Mouse (Mus musculus): Measurements from ENCODE around the gene Fitm1. TPM values are rescaled to one million over a fixed set of nuclear protein-coding genes. Genes with fewer than 3 reads are reported as not detected.

The Fitm1 gene
- total and polyA plus RNA-seq, 2 experiments = 7.5 to 45.7 TPM

DNA sequence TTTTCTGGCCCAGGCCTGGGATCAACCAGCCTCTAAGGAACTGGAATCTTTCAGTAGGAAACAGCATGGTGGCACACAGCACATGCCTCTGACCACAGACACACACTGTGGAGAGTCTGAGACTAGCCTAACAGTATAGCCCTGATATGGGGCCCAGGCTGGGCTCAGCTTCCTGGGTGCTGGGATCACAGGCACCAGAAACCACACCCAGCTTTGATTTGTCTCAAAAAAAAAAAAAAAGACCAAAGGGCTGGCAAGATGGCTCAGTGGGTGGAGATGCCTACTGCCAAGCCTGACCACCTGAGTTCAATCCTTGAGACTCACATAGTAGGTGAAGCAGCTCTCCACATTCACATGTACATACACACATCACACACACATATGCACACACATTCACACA is 20.8 kb upstream of the Fitm1 start:
- TF ChIP-seq CTCF (IDR thresholded peaks at IDR 0.05; ENCODE audit: low read depth, low read length) = no peak
- TF ChIP-seq POLR2A (IDR thresholded peaks at IDR 0.05; ENCODE audit: extremely low read depth, insufficient read depth, low read length) = no peak
- DNase-seq (ENCODE audit: extremely low read depth, low read depth, low spot score) = no peak
- H3K79me2 ChIP-seq (ENCODE audit: control insufficient read depth, insufficient read depth, low read length) = no peaks in the 10 kb centered on the region
- H3K27ac ChIP-seq (replicated peaks; ENCODE audit: insufficient read depth, low read depth, low read length) = no peak overlapping the region
- H3K4me1 ChIP-seq (ENCODE audit: control insufficient read depth, insufficient read depth, low read length) = peaks cover 7% of the 10 kb centered on the region
- no peaks in the 10 kb centered on the region for H3K27me3 ChIP-seq (ENCODE audit: control insufficient read depth, insufficient read depth, low read length)
- no peak overlapping the region for H3K4me3 ChIP-seq (ENCODE audit: insufficient read depth, low read depth, low read length)
- H3K9ac ChIP-seq (ENCODE audit: low read depth, low read length) = no peak overlapping the region
- H3K36me3 ChIP-seq (ENCODE audit: control insufficient read depth, insufficient read depth, low read length) = no peaks in the 10 kb centered on the region

DNA sequence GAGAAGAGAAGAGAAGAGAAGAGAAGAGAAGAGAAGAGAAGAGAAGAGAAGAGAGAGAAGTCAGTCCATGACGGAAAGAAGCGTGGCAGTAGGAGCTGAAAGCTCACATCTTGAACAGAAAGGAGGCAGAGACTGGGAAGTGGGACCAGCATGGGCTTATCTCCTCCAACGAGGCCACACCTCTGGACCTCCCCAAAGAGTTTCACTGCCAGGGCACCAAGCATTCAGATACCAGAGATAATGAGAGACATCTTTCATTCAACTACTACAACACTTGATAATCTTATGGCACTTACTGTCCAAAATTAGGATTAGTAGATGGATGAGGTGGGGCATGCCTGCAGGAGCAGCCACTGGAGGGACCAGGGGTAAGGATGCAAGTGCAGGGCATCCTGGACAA is 19.6 kb upstream of the Fitm1 start:
- 84% methylated on average over 3 of the region's 3 CpGs for WGBS
- Histone ChIP-seq H3K36me3 (ENCODE audit: control insufficient read depth, insufficient read depth, low read length) (no peaks in the 10 kb centered on the region), H3K27me3 (ENCODE audit: control insufficient read depth, insufficient read depth, low read length) (no peaks in the 10 kb centered on the region), H3K79me2 (ENCODE audit: control insufficient read depth, insufficient read depth, low read length) (no peaks in the 10 kb centered on the region), H3K4me3 (ENCODE audit: insufficient read depth, low read depth, low read length) (no peak overlapping the region), H3K27ac (replicated peaks; ENCODE audit: insufficient read depth, low read depth, low read length) (no peak overlapping the region), H3K4me1 (ENCODE audit: control insufficient read depth, insufficient read depth, low read length) (peaks cover 7% of the 10 kb centered on the region), H3K9ac (ENCODE audit: low read depth, low read length) (no peak overlapping the region)
- TF ChIP-seq CTCF (IDR thresholded peaks at IDR 0.05; ENCODE audit: low read depth, low read length) (no peak), POLR2A (IDR thresholded peaks at IDR 0.05; ENCODE audit: extremely low read depth, insufficient read depth, low read length) (no peak)
- no peak for DNase-seq (ENCODE audit: extremely low read depth, low read depth, low spot score)

- TF ChIP-seq POLR2A (IDR thresholded peaks at IDR 0.05; ENCODE audit: extremely low read depth, insufficient read depth, low read length) = no peak
- peak; percentile 94 for TF ChIP-seq CTCF (IDR thresholded peaks at IDR 0.05; ENCODE audit: low read depth, low read length)
- H3K36me3 ChIP-seq (ENCODE audit: control insufficient read depth, insufficient read depth, low read length) = no peaks in the 10 kb centered on the region
- no peaks in the 10 kb centered on the region for H3K27me3 ChIP-seq (ENCODE audit: control insufficient read depth, insufficient read depth, low read length)
- DNase-seq (ENCODE audit: extremely low read depth, low read depth, low spot score) = peak; percentile 92
- H3K4me3 ChIP-seq (ENCODE audit: insufficient read depth, low read depth, low read length) = no peak overlapping the region
- 4% methylated on average over 5 of the region's 5 CpGs for WGBS
- peaks cover 10% of the 10 kb centered on the region for H3K4me1 ChIP-seq (ENCODE audit: control insufficient read depth, insufficient read depth, low read length)
- peak overlapping the region; percentile 69 for H3K9ac ChIP-seq (ENCODE audit: low read depth, low read length)
- peak overlapping the region; percentile 87 for H3K27ac ChIP-seq (replicated peaks; ENCODE audit: insufficient read depth, low read depth, low read length)
- H3K79me2 ChIP-seq (ENCODE audit: control insufficient read depth, insufficient read depth, low read length) = peaks cover 10% of the 10 kb centered on the region
Measured at GRCm38 (mm10) chr14:55557003-55557402, 18.4 kb upstream of the Fitm1 start.

GRCm38 (mm10) chr14:55557587-55557986 is 17.8 kb upstream of the Fitm1 start:
- Histone ChIP-seq H3K4me1 (ENCODE audit: control insufficient read depth, insufficient read depth, low read length) (peaks cover 10% of the 10 kb centered on the region), H3K79me2 (ENCODE audit: control insufficient read depth, insufficient read depth, low read length) (peaks cover 14% of the 10 kb centered on the region), H3K27me3 (ENCODE audit: control insufficient read depth, insufficient read depth, low read length) (no peaks in the 10 kb centered on the region), H3K4me3 (ENCODE audit: insufficient read depth, low read depth, low read length) (no peak overlapping the region), H3K9ac (ENCODE audit: low read depth, low read length) (peak overlapping the region; percentile 16; the same call in 1 of the 2 replicates), H3K36me3 (ENCODE audit: control insufficient read depth, insufficient read depth, low read length) (no peaks in the 10 kb centered on the region), H3K27ac (replicated peaks; ENCODE audit: insufficient read depth, low read depth, low read length) (peak overlapping the region; percentile 87)
- no peak for TF ChIP-seq CTCF (IDR thresholded peaks at IDR 0.05; ENCODE audit: low read depth, low read length)
- no peak for TF ChIP-seq POLR2A (IDR thresholded peaks at IDR 0.05; ENCODE audit: extremely low read depth, insufficient read depth, low read length)
- WGBS = 71% methylated on average over 3 of the region's 3 CpGs
- DNase-seq (ENCODE audit: extremely low read depth, low read depth, low spot score) = no peak

- Histone ChIP-seq H3K27ac (replicated peaks; ENCODE audit: insufficient read depth, low read depth, low read length) (no peak overlapping the region), H3K4me3 (ENCODE audit: insufficient read depth, low read depth, low read length) (peak overlapping the region; percentile 81; the same call in 1 of the 2 replicates), H3K4me1 (ENCODE audit: control insufficient read depth, insufficient read depth, low read length) (peaks cover 13% of the 10 kb centered on the region), H3K9ac (ENCODE audit: low read depth, low read length) (no peak overlapping the region), H3K36me3 (ENCODE audit: control insufficient read depth, insufficient read depth, low read length) (peaks cover 9% of the 10 kb centered on the region), H3K79me2 (ENCODE audit: control insufficient read depth, insufficient read depth, low read length) (peaks cover 16% of the 10 kb centered on the region), H3K27me3 (ENCODE audit: control insufficient read depth, insufficient read depth, low read length) (no peaks in the 10 kb centered on the region)
- 49% methylated on average over 6 of the region's 6 CpGs for WGBS
- no peak for DNase-seq (ENCODE audit: extremely low read depth, low read depth, low spot score)
- TF ChIP-seq POLR2A (IDR thresholded peaks at IDR 0.05; ENCODE audit: extremely low read depth, insufficient read depth, low read length) = no peak
- no peak for TF ChIP-seq CTCF (IDR thresholded peaks at IDR 0.05; ENCODE audit: low read depth, low read length)
Measured at GRCm38 (mm10) chr14:55558740-55559448, 16.5 kb upstream of the Fitm1 start.

- Histone ChIP-seq H3K9ac (ENCODE audit: low read depth, low read length) (peak within 1 kb of the TSS; percentile 91), H3K27me3 (ENCODE audit: control insufficient read depth, insufficient read depth, low read length) (no peaks in the 10 kb centered on the region), H3K4me3 (ENCODE audit: insufficient read depth, low read depth, low read length) (peak within 1 kb of the TSS; percentile 81), H3K4me1 (ENCODE audit: control insufficient read depth, insufficient read depth, low read length) (peaks cover 13% of the 10 kb centered on the region), H3K27ac (replicated peaks; ENCODE audit: insufficient read depth, low read depth, low read length) (peak within 1 kb of the TSS; percentile 98), H3K79me2 (ENCODE audit: control insufficient read depth, insufficient read depth, low read length) (peaks cover 16% of the 10 kb centered on the region), H3K36me3 (ENCODE audit: control insufficient read depth, insufficient read depth, low read length) (peaks cover 18% of the 10 kb centered on the region)
- DNase-seq (ENCODE audit: extremely low read depth, low read depth, low spot score) = peak; percentile 94
- TF ChIP-seq POLR2A (IDR thresholded peaks at IDR 0.05; ENCODE audit: extremely low read depth, insufficient read depth, low read length) (peak; percentile 53), CTCF (IDR thresholded peaks at IDR 0.05; ENCODE audit: low read depth, low read length) (peak; percentile 12; the same call in 1 of the 2 replicates)
- WGBS = 0% methylated on average over 27 of the region's 27 CpGs
Measured at GRCm38 (mm10) chr14:55559799-55560201, 15.6 kb upstream of the Fitm1 start, which contains the start of gene Dcaf11. Gene Dcaf11 (plus strand): TSS chr14:55560006.
